In genomic region chr2:9642411-9642810, GRCm38 (mm10) we compare ENCODE assay signal across 19 mouse cellular contexts.
DNase-seq lines count a peak whose midpoint lies in the region; TF ChIP-seq lines count a peak whose summit lies in the region.
"Had no signal": no experiment of that assay in that cellular context is flagged by ENCODE, and none has a peak within 500 bp of the region (broad histone marks: within the 10 kb centered on the region; RNA-seq: fewer than 3 reads in every experiment).

No protein-coding gene starts in this region.

- H3K27me3 ChIP-seq in heart, adult 2 months (ENCODE audit: control insufficient read depth, insufficient read depth, low read length), result peaks cover 2% of the 10 kb centered on the region; the same call in 1 of the 2 replicates
- H3K27me3 ChIP-seq: CH12.LX, Patski had no signal

- DNase-seq in heart, adult 11 months, result peak; percentile 56
- DNase-seq in heart, adult 2 months, result no peak
- peak; percentile 71 for DNase-seq in retina, embryonic 14.5 days (ENCODE audit: low spot score)
- DNase-seq in retina, postnatal 1 day, result peak; percentile 50
- no peak for DNase-seq in embryo, embryonic 10 days (ENCODE audit: low spot score)
- no peak for DNase-seq in left cerebral cortex, adult 9 months (ENCODE audit: low spot score in 2 of 2)
- DNase-seq: adrenal gland, adult 2 months; adrenal gland, adult 8-10 months; adrenal gland, postnatal 10 days; adrenal gland, postnatal 14 days; adrenal gland, postnatal 25 days; adrenal gland, postnatal 36 days; B cell, adult 2 months; cerebellum, adult 11 months; cerebellum, adult 11-12 months; cerebellum, adult 18-20 months had no signal

- H3K4me3 ChIP-seq in heart, adult 2 months, result no peak overlapping the region

- no peaks in the 10 kb centered on the region for H3K4me1 ChIP-seq in heart, adult 2 months (ENCODE audit: control insufficient read depth, insufficient read depth, low read length)

- intact Hi-C loops in heart, adult 2 months (cut with DNase I), result no loop called here

- TF ChIP-seq POLR2A in heart, adult 2 months (IDR thresholded peaks at IDR 0.05; ENCODE audit: insufficient read depth, low read depth, low read length), result no peak

- H3K36me3 ChIP-seq in heart, adult 2 months (ENCODE audit: control insufficient read depth, insufficient read depth, low read length), result no peaks in the 10 kb centered on the region
- H3K36me3 ChIP-seq: G1E had no signal

- 63% methylated on average over 3 of the region's 3 CpGs for WGBS in heart, adult 2 months

- no peak for TF ChIP-seq CTCF in heart, adult 2 months (IDR thresholded peaks at IDR 0.05)

- no peak overlapping the region for H3K9ac ChIP-seq in heart, adult 2 months (ENCODE audit: low read depth, low read length)

- H3K27ac ChIP-seq in heart, adult 2 months, result no peak overlapping the region

- no peak for TF ChIP-seq EP300 in heart, adult 2 months (IDR thresholded peaks at IDR 0.05; ENCODE audit: insufficient read depth, low read depth, low read length)

- no peaks in the 10 kb centered on the region for H3K79me2 ChIP-seq in heart, adult 2 months (replicated peaks; ENCODE audit: control insufficient read depth, insufficient read depth, low read length)

Comparison
In these comparisons a context has a peak if more than half of its experiments do, and no peak if none do; other contexts are left out.
1. DNase-seq: peak in heart, adult 11 months (single experiment), retina, embryonic 14.5 days (single experiment) and retina, postnatal 1 day (single experiment); none in heart, adult 2 months (0 of 2), embryo, embryonic 10 days (single experiment) and left cerebral cortex, adult 9 months (0 of 2).